Mouse (Mus musculus) cerebellum, adult 9-11 months (tissue): ENCODE data around the gene Ttc7b.

Experiments used
- DNase-seq: peaks from one replicate; pipeline ENCODE4 v3.0.0; 2022

The Ttc7b gene

GRCm38 (mm10) chr12:100293956-100294355 is 226.7 kb downstream of the Ttc7b start:
- no peak for DNase-seq

- peak; percentile 65 for DNase-seq
These were observed 229.6 kb downstream of the Ttc7b start for GRCm38 (mm10) chr12:100290711-100291685.

GRCm38 (mm10) chr12:100290178-100290531 is 230.5 kb downstream of the Ttc7b start:
- peak; percentile 76 for DNase-seq

- peak; percentile 75 for DNase-seq
These were observed 231.1 kb downstream of the Ttc7b start for GRCm38 (mm10) chr12:100289267-100290177.

GRCm38 (mm10) chr12:100288018-100288417 is 232.6 kb downstream of the Ttc7b start:
- DNase-seq = no peak

GRCm38 (mm10) chr12:100287565-100287964 is 233.1 kb downstream of the Ttc7b start:
- DNase-seq = no peak

GRCm38 (mm10) chr12:100283283-100283682 is 237.3 kb downstream of the Ttc7b start:
- no peak for DNase-seq

- DNase-seq = no peak
These were observed 238.4 kb downstream of the Ttc7b start for GRCm38 (mm10) chr12:100282025-100282885.

GRCm38 (mm10) chr12:100280972-100281794 is 239.4 kb downstream of the Ttc7b start:
- DNase-seq = no peak

- no peak for DNase-seq
These were observed 240.7 kb downstream of the Ttc7b start for GRCm38 (mm10) chr12:100279898-100280297.

GRCm38 (mm10) chr12:100278358-100278757 is 242.3 kb downstream of the Ttc7b start:
- DNase-seq = no peak

- DNase-seq = no peak
These were observed 243.1 kb downstream of the Ttc7b start for GRCm38 (mm10) chr12:100277534-100277905.

GRCm38 (mm10) chr12:100276607-100277533 is 243.8 kb downstream of the Ttc7b start:
- DNase-seq = no peak

- no peak for DNase-seq
These were observed 244.8 kb downstream of the Ttc7b start for GRCm38 (mm10) chr12:100275850-100276249.

GRCm38 (mm10) chr12:100273033-100273432 is 247.6 kb downstream of the Ttc7b start:
- DNase-seq = peak; percentile 66

- peak; percentile 59 for DNase-seq
These were observed 250.5 kb downstream of the Ttc7b start for GRCm38 (mm10) chr12:100269967-100270662.

- DNase-seq = peak; percentile 61
These were observed 252.6 kb downstream of the Ttc7b start for GRCm38 (mm10) chr12:100268011-100268410.

- peak; percentile 98 for DNase-seq
These were observed 254.9 kb downstream of the Ttc7b start for GRCm38 (mm10) chr12:100265546-100266309.

GRCm38 (mm10) chr12:100264941-100265340 is 255.7 kb downstream of the Ttc7b start:
- DNase-seq = peak; percentile 65
